Mouse (Mus musculus) activated CD4-positive, CD25-positive, alpha-beta regulatory T cell, adult 4 months (primary cell): ENCODE measurements around the gene Vmn2r43. TPM values are rescaled to one million over a fixed set of nuclear protein-coding genes. Genes with fewer than 3 reads are reported as not detected.
"Not testable (repeated sequence)": the region's sequence is repeated elsewhere in the genome, so short reads cannot be mapped to it uniquely, and the experiment has no call there.

ENCODE experiments used
- ATAC-seq: one replicate; pipeline ENCODE4 v1.8.0; 2017
- polyA plus RNA-seq, 2 experiments: library from polyadenylated mRNA; unstranded; fragments of 100-300 nt; shearing (Covaris generic); gene quantifications; one replicate each; pipeline ENCODE4 v1.2.1; 2017

Gene Vmn2r43
- not detected for polyA plus RNA-seq

- not testable (repeated sequence) for ATAC-seq
Measured at GRCm38 (mm10) chr7:8260499-8260898, at the start of gene Vmn2r43. Gene Vmn2r43 (minus strand): TSS chr7:8260599.

GRCm38 (mm10) chr7:8200220-8200619, 60.2 kb downstream of the Vmn2r43 start, which contains the start of gene Vmn2r42:
Gene Vmn2r42 (minus strand): TSS chr7:8200320.
- not testable (repeated sequence) for ATAC-seq

Other genes with a start within 250 kb of the Vmn2r43 start
- gene Vmn2r41, start 98.9 kb downstream of the Vmn2r43 start, polyA plus RNA-seq: not detected
- not detected for gene Vmn2r42, start 60.3 kb downstream of the Vmn2r43 start, polyA plus RNA-seq
- gene Vmn2r44, start 122.7 kb upstream of the Vmn2r43 start, polyA plus RNA-seq: not detected
- not detected for gene Vmn2r45, start 228.5 kb upstream of the Vmn2r43 start, polyA plus RNA-seq